Mouse (Mus musculus): ENCODE measurements around the gene Asb16. TPM values are rescaled to one million over a fixed set of nuclear protein-coding genes. Genes with fewer than 3 reads are reported as not detected.
"Not testable (repeated sequence)": the region's sequence is repeated elsewhere in the genome, so short reads cannot be mapped to it uniquely, and the experiment has no call there.

Gene Asb16
- polyA plus RNA-seq, 1 experiment from 2014 or later = 0.13 TPM

DNA sequence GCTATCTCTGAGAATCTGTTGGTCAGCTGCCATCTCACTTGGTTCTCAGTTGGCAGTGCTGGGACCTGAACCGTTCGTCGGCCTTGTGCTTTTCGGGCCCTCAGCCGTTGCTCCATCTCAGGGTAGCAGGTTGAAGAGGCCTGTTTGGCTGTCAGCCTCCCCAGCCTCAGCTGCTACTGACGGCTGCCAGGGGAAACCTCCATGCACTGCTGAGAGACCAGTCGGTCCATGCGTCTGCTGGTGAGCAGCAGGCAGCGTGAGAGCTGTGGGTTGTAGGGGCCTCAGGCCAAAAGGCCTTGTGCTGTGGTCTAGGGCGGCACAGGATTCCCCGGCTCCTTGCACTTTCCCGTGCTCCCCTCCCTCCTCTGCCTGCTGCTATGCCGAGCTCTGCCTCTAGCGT is 2.7 kb upstream of the Asb16 start:
- 64% methylated on average over 14 of the region's 14 CpGs for WGBS
- Histone ChIP-seq H3K36me3 (peaks cover 29% of the 10 kb centered on the region), H3K4me3 (no peak overlapping the region), H3K9ac (peak overlapping the region; percentile 14; the same call in 1 of the 2 replicates), H3K27ac (ENCODE audit: poor library complexity, severe bottlenecking) (0 out of 2 replicates have a peak overlapping the region, but pooled peaks have one; percentile 8), H3K4me1 (replicated peaks) (peaks cover 14% of the 10 kb centered on the region; the same call in 1 of the 2 replicates), H3K4me2 (no peak overlapping the region), H3K9me3 (replicated peaks) (no peaks in the 10 kb centered on the region), H3K27me3 (replicated peaks) (no peaks in the 10 kb centered on the region)
- ATAC-seq (ENCODE audit: insufficient number of reproducible peaks, low FRiP score) = no peak

DNA sequence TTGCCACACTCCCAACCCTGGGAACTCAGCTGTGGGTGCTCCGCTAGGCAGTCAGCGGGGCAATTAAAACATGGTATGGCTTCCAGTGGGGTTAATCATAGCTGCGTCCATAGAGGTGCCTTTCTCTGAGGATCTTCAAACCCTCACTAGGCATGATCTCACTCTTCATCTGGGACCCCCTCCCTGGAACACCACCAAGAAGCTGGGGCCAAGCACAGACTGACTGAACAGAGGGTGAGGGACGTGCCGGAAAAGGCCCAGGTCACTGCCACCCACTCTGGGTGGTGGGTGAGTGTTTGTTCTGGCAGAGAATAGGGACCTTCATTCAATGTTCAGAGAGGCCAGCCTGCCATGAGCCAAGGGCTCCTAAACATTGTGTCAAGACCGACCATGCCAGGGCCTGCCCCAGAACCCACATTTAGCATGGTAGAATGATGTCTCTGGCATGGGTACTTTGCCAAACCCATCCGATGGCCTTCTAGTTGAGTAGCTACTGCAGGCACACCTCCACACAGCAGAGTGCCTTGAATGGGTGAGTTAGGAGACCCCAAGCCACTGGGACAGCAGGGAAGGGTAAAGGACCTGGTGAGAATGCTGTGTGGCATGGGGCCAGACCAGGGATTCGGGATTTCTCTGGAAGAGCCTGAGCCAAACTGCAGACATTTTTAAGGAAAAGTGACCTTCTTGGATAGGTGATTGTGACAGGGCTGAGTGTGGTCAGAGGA is 1.8 kb upstream of the Asb16 start:
- H3K4me2 ChIP-seq = peak overlapping the region; percentile 32; the same call in 1 of the 2 replicates
- peak overlapping the region; percentile 21; the same call in 1 of the 2 replicates for H3K9ac ChIP-seq
- H3K4me1 ChIP-seq (replicated peaks) = peaks cover 14% of the 10 kb centered on the region; the same call in 1 of the 2 replicates
- no peaks in the 10 kb centered on the region for H3K27me3 ChIP-seq (replicated peaks)
- ATAC-seq (ENCODE audit: insufficient number of reproducible peaks, low FRiP score) = no peak
- no peak overlapping the region for H3K27ac ChIP-seq (ENCODE audit: poor library complexity, severe bottlenecking)
- H3K9me3 ChIP-seq (replicated peaks) = no peaks in the 10 kb centered on the region
- peaks cover 22% of the 10 kb centered on the region for H3K36me3 ChIP-seq
- WGBS = 88% methylated on average over 8 of the region's 8 CpGs
- no peak overlapping the region for H3K4me3 ChIP-seq

DNA sequence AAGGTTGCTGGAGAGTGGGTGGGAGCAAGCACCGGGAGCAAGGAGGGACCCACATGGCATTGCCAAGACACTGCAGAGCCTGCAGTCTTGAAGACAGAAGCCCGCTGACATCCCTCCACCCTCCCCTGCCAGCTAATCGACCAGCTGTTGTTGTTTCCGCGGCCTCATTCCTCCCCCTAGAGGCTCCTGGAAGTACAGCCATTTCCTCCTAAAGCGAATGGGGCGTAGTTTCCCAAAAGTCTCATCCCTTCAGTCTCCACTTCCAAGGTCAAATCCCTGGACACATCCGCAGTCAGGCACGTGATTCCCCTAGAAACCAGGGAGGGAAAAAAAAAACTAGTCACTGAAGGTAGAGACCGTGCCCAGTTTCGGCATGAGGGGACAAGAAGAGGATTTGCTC is 1.1 kb upstream of the Asb16 start:
- 3% methylated on average over 11 of the region's 11 CpGs for WGBS
- H3K27ac ChIP-seq (ENCODE audit: poor library complexity, severe bottlenecking) = no peak overlapping the region
- peak; percentile 49; the same call in 1 of the 2 replicates for ATAC-seq (ENCODE audit: insufficient number of reproducible peaks, low FRiP score)

DNA sequence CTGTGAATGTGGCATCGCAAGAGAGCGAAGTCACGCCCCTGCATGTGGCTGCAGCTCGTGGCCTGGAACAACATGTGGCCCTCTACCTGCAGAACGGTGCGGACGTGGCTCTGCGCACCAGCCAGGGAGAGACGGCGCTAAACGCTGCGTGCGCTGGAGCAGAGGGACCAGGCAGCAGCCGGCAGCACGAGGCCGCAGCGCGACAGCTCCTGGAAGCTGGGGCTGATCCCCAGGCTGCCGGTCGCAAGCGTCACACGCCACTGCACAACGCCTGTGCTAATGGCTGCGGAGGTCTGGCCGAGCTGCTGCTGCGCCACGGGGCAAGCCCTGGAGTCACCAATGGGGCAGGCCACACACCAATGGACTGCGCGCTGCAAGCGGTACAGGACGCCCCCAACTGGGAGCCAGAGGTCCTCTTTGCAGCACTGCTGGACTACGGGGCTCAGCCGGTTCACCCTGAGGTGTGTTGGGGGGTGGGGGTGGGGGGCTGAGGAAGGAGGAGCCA is 7.9 kb downstream of the Asb16 start:
- H3K4me1 ChIP-seq (replicated peaks) = peaks cover 11% of the 10 kb centered on the region
- peak; percentile 67 for ATAC-seq (ENCODE audit: insufficient number of reproducible peaks, low FRiP score)
- H3K4me3 ChIP-seq = peak overlapping the region; percentile 44
- under 1% methylated on average over 33 of the region's 33 CpGs for WGBS
- H3K36me3 ChIP-seq = no peaks in the 10 kb centered on the region
- no peak overlapping the region for H3K27ac ChIP-seq (ENCODE audit: poor library complexity, severe bottlenecking)
- H3K9me3 ChIP-seq (replicated peaks) = no peaks in the 10 kb centered on the region
- peak overlapping the region; percentile 86 for H3K4me2 ChIP-seq
- H3K9ac ChIP-seq = peak overlapping the region; percentile 66
- 0 out of 2 replicates have a peak, but pooled peaks cover 7% of the 10 kb centered on the region for H3K27me3 ChIP-seq (replicated peaks)

More for the DNA sequence above, 1.1 kb upstream of the Asb16 start:
- no peaks in the 10 kb centered on the region for H3K9me3 ChIP-seq (replicated peaks)
- H3K4me2 ChIP-seq = peak overlapping the region; percentile 32; the same call in 1 of the 2 replicates
- peak overlapping the region; percentile 21; the same call in 1 of the 2 replicates for H3K9ac ChIP-seq
- peaks cover 14% of the 10 kb centered on the region; the same call in 1 of the 2 replicates for H3K4me1 ChIP-seq (replicated peaks)
- H3K27me3 ChIP-seq (replicated peaks) = no peaks in the 10 kb centered on the region
- no peak overlapping the region for H3K4me3 ChIP-seq
- H3K36me3 ChIP-seq = peaks cover 15% of the 10 kb centered on the region

DNA sequence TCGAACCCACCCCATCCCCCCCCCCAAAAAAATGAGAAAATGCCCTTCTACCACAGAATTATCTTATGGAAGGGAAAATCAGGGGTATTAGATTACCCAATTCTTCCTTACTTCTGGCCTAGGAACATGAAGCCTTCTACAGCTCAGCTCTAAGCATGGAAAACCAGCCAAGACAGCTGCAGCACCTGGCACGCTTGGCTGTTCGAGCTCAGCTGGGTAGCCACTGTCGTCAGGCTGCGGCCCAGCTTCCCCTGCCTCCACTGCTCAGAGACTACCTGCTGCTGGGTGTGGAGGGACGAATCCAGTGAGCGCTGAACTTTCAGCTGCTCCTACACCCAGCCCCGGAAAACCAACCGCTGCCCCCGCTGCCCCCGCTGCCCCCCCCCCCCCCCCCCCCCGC is 9.2 kb downstream of the Asb16 start:
- no peak overlapping the region for H3K4me2 ChIP-seq

DNA sequence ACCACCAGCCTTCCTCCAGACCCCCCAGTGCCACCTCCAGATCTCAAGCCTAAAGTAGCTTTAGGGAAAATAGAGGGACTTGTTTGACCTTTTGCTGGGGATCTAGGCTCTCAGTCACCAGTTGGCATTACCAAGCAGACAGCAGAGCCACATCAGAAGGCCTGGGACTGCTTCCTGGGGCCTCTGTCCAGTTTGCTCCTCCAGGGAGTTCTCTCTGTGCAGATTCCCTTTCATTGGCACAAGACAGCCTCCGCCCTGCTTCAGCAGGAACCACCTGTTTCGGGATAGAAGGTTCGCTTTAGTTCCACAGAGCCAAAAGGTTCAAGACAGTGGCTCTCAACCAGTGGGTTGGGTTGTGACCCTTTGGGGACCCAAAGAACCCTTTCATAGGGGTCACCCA is 11.1 kb downstream of the Asb16 start:
- H3K9me3 ChIP-seq (replicated peaks) = no peaks in the 10 kb centered on the region
- H3K36me3 ChIP-seq = no peaks in the 10 kb centered on the region
- H3K27me3 ChIP-seq (replicated peaks) = 0 out of 2 replicates have a peak, but pooled peaks cover 7% of the 10 kb centered on the region
- H3K4me3 ChIP-seq = no peak overlapping the region
- no peak overlapping the region for H3K4me2 ChIP-seq
- peaks cover 11% of the 10 kb centered on the region for H3K4me1 ChIP-seq (replicated peaks)
- H3K27ac ChIP-seq (ENCODE audit: poor library complexity, severe bottlenecking) = no peak overlapping the region
- 85% methylated on average over 3 of the region's 3 CpGs for WGBS
- no peak overlapping the region for H3K9ac ChIP-seq
- ATAC-seq (ENCODE audit: insufficient number of reproducible peaks, low FRiP score) = no peak

More for the DNA sequence above, 9.2 kb downstream of the Asb16 start:
- H3K27me3 ChIP-seq (replicated peaks) = 0 out of 2 replicates have a peak, but pooled peaks cover 7% of the 10 kb centered on the region
- no peaks in the 10 kb centered on the region for H3K36me3 ChIP-seq
- no peak overlapping the region for H3K27ac ChIP-seq (ENCODE audit: poor library complexity, severe bottlenecking)
- no peaks in the 10 kb centered on the region for H3K9me3 ChIP-seq (replicated peaks)
- WGBS = 76% methylated on average over 7 of the region's 12 CpGs
- no peak for ATAC-seq (ENCODE audit: insufficient number of reproducible peaks, low FRiP score)
- no peak overlapping the region for H3K9ac ChIP-seq
- H3K4me1 ChIP-seq (replicated peaks) = peaks cover 11% of the 10 kb centered on the region
- no peak overlapping the region for H3K4me3 ChIP-seq

DNA sequence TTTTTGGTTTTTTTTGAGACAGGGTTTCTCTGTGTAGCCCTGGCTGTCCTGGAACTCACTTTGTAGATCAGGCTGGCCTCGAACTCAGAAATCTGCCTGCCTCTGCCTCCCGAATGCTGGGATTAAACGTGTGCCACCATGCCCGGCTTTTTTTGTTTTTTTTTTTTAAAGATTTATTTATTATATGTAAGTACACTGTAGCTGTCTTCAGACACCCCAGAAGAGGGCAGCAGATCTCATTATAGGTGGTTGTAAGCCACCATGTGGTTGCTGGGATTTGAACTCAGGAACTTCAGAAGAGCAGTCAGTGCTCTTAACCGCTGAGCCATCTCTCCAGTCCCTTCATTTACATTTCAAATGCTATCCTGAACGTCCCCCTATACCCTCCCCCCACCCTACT is 11.7 kb downstream of the Asb16 start:
- H3K9ac ChIP-seq; H3K4me2 ChIP-seq; H3K27me3 ChIP-seq (replicated peaks); ATAC-seq (ENCODE audit: insufficient number of reproducible peaks, low FRiP score); H3K36me3 ChIP-seq; H3K27ac ChIP-seq (ENCODE audit: poor library complexity, severe bottlenecking); H3K4me3 ChIP-seq; H3K9me3 ChIP-seq (replicated peaks): not testable (repeated sequence)
- 66% methylated on average over 6 of the region's 6 CpGs for WGBS
- peaks cover 11% of the 10 kb centered on the region for H3K4me1 ChIP-seq (replicated peaks)

DNA sequence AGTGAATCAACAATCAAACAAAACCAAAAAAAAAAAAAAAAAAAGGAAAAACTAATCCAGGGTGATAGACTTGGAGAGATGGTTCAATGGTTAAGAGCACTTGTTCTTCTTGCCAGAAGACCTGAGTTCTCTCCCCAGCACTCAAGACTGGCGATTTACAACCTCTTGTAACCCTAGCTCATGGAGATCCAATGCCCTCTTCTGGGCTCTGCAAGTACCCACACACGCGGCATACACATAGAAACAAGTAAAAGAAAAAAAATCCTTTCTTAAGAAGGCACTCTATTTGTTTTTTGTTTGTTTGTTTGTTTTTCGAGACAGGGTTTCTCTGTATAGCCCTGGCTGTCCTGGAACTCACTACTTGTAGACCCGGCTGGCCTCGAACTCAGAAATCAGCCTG is 15.4 kb downstream of the Asb16 start:
- Histone ChIP-seq H3K36me3 (peaks cover 17% of the 10 kb centered on the region), H3K4me2 (peak overlapping the region; percentile 85), H3K27me3 (replicated peaks) (no peaks in the 10 kb centered on the region), H3K27ac (ENCODE audit: poor library complexity, severe bottlenecking) (no peak overlapping the region), H3K9me3 (replicated peaks) (no peaks in the 10 kb centered on the region), H3K4me1 (replicated peaks) (peaks cover 13% of the 10 kb centered on the region), H3K4me3 (peak overlapping the region; percentile 96), H3K9ac (0 out of 2 replicates have a peak overlapping the region, but pooled peaks have one; percentile 18)
- no peak for ATAC-seq (ENCODE audit: insufficient number of reproducible peaks, low FRiP score)
- 79% methylated on average over 6 of the region's 6 CpGs for WGBS

DNA sequence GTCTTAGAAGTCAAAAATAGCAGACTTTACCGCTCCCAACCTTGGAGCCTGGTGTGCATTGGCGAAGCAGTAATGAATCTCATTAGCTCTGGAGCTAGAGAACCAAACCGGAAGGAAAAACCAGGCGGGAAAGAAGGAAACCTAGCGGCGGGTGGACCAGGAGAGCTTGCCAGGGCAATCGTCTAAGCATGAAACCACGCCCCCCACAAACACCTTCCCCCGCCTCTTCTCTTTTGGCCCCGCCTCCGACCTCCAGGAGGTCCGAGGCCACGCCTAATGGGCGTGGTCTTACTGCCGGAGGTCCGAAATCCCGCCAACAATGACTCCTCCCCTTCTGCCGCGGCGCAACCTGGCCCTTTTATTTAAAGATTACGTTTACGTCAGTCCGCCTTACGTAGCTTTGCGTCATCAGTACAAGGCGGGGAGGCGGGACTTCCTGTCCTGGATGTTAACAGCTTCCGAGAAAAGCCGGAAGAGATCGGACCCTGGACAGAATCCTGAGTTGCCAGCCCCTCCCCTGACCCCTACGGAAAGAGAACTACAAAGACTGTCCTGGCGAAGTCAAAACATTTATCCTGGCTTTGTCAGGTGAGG is 16.1 kb downstream of the Asb16 start, which contains the start of gene Tmub2:
Gene Tmub2, plus strand, starts transcription at position 431 of the 594 bp plus-strand sequence.
- H3K4me2 ChIP-seq = peak within 1 kb of the TSS; percentile 85
- WGBS = under 1% methylated on average over 32 of the region's 32 CpGs
- no peaks in the 10 kb centered on the region for H3K9me3 ChIP-seq (replicated peaks)
- H3K27me3 ChIP-seq (replicated peaks) = no peaks in the 10 kb centered on the region
- H3K9ac ChIP-seq = peak within 1 kb of the TSS; percentile 92
- peak within 1 kb of the TSS; percentile 78 for H3K27ac ChIP-seq (ENCODE audit: poor library complexity, severe bottlenecking)
- peak within 1 kb of the TSS; percentile 96 for H3K4me3 ChIP-seq
- peak; percentile 92 for ATAC-seq (ENCODE audit: insufficient number of reproducible peaks, low FRiP score)
- peaks cover 13% of the 10 kb centered on the region for H3K4me1 ChIP-seq (replicated peaks)
- H3K36me3 ChIP-seq = peaks cover 19% of the 10 kb centered on the region

DNA sequence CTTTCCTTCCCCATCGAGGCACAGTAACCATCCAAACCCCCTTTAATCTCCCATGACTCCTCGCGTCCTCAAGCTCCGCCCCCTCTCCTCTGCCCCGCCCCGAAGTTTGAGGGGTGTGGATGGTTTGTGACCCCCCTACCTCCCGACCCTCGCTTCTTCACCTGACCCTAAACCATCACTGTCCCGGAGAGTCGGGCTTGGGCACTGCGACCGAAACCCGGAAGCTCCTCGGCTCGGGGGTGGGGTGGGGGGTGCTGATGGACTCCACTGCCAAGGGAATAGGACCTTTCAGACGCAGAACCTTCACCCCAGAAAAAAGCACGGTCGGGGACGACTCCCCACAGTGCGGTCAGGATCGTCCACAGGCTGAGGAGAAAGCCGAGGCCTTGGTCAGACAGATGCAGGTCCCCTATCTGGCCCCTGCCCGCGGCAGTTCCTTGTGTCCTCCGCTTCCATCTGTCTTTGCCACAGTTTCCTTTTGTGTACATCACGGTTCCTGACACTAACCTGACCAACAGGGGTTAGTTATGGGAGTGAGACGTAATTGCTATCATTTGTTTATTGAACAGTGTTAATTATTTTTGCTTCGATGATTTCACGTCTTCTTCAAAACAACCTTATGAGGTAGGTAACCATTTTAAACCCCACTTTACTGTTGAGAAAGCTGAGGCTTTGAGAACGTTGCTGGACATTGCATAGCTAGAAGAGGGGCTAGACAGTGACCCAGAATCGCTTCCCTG is 16.7 kb downstream of the Asb16 start:
- H3K36me3 ChIP-seq = peaks cover 25% of the 10 kb centered on the region
- peak overlapping the region; percentile 78 for H3K27ac ChIP-seq (ENCODE audit: poor library complexity, severe bottlenecking)
- ATAC-seq (ENCODE audit: insufficient number of reproducible peaks, low FRiP score) = peak; percentile 60
- H3K4me3 ChIP-seq = peak overlapping the region; percentile 96
- peaks cover 13% of the 10 kb centered on the region for H3K4me1 ChIP-seq (replicated peaks)
- peak overlapping the region; percentile 85 for H3K4me2 ChIP-seq
- H3K9ac ChIP-seq = peak overlapping the region; percentile 92
- no peaks in the 10 kb centered on the region for H3K27me3 ChIP-seq (replicated peaks)
- WGBS = 3% methylated on average over 31 of the region's 31 CpGs
- H3K9me3 ChIP-seq (replicated peaks) = no peaks in the 10 kb centered on the region
